Mouse (Mus musculus): ENCODE measurements at regions not wholly inside any gene's neighbourhood (a gene's known extent, or its start where the extent isn't known, plus 50 kb on each side); places are given as distances from the start of the nearest gene placed in this dataset.

DNA sequence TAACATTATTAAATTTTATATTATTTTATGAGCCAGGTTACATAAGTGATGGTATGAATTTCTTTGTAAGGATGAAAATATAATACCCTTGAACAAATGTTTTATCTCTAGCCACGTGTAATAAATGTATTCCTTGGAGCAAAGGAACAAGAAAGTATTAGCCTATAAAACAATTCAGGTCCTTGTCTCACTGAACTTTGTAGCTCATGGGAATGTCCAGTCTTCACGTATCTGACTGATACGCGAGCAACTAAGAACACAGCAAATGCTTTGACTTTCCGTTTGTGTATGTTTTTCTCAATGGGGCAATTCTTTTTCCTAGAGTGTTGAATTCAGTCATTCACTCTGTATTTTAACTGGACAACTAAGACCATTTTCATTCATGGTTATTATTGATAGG is 216.9 kb upstream of the Mettl25 start:
- DNase-seq, result no peak

DNA sequence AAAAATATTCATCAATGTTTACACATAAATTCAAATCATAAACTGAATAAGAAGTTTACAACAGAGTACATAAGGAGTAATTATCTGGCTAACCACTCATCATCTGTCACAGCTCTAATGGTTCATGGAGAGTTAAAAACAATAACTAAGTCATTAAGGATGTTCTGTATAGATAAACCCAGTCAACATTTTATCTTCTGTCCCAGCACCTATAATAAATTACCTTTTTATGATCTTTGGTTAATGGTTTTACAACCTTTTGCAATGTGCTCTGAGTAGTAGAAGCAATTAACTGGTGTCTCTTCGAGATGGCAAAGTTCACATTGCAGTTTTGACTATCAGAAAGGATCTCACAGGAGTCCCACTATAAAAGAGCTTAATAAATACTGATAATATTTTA is 197.3 kb upstream of the Mettl25 start:
- no peak for DNase-seq

DNA sequence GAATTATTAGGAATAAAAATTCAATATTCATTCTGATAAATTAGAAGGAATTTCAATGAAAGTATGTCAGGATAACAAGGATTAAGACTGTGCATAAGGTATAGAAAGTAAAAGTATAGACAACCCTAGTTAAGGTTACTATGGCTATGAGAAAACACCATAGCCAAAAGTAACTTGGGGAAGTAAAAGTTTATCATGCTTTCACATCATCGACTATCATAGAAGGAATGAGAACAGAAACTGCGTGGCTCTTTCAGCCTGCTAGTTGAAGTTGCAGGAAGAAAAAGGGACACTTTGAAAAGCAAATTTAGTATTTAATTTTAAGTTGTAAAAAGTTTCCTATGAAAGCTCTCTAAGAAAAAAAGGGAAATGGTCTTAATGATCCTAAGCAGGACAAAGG is 196.9 kb upstream of the Mettl25 start:
- DNase-seq, result no peak

DNA sequence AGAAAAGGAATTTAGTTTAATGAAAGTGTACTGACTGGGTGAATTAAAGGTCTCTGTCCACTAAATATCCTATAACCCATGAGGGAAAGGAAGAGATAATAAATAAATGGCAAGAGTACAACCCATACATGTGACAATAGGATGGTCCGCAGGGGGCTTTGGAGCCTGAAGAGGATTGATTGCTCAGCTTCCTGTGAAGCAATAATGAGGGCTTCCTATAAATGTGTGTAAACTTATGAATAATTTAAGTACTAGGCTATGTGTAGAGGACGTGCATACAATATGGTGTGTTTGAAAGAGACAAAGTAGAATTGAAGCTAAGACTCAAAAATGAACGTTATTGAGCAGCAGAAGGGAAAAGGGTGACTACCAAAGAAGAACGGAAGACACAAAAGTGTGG is 192.2 kb upstream of the Mettl25 start:
- DNase-seq, result no peak

DNA sequence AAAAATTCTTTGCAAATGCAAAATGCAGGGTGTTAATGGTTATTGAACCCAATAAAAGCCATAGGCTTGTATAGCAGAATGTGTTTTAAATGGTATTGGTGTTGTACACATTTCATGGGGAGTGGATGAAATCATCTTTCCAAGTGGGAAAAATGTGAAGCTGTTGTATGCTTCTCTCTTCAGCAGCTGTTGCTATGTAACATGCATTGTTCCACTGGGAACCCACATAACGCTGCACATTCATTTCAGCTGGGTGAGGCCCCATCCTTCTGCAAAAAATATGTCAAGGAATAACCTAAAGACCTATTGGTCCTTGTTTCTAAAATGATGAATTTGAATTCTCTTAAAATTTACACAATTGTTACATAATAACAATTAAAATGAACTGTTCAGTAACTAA is 183.5 kb upstream of the Mettl25 start:
- DNase-seq, result no peak

DNA sequence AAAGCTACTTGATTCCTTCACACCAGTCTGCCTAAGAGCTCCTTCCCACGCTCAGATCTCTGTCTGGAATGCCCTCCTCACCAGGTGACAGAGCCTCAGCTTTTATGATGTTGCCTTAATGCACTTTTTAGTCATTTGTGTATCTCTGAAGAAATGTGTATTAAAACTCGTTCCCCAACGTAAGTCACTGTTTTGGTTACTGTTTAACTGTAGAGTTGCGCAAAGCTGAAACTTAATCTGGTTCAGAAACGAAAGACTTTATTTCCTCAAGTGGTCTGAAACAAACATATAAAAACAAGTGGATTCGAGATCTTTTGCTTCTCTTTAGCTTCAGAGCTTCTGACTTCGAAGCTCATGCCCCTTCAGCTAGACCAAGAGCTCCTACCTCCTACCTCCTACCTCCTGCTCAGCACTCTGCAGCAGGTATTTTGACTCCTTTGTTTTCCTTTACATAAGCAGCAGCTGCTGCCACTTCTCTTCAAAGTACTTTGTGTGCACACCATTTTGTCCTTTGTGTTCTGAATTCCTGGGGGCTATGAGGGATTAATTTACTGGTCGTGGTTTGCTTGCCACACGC is 182.5 kb upstream of the Mettl25 start:
- DNase-seq, result peak in 1 of 2 experiments; percentile 21

DNA sequence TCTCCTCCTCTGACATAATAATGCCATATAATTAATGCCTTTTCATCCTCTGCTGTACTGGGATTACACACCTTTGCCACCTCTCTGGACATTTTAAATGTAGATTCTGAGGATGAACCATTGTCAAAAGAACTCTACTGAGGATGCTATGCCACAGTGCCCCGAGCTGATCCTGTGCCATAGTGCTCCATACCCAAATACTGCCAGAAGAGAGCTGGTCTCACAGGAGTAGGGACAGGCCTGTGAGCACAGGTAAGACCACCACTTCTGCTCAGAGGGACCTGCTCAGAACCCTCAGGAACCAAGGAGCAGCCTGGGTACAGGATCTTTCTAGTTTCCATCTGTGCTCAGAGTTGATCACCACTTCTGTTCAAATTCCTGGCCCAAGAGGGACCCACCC is 174.8 kb upstream of the Mettl25 start:
- no peak for DNase-seq

DNA sequence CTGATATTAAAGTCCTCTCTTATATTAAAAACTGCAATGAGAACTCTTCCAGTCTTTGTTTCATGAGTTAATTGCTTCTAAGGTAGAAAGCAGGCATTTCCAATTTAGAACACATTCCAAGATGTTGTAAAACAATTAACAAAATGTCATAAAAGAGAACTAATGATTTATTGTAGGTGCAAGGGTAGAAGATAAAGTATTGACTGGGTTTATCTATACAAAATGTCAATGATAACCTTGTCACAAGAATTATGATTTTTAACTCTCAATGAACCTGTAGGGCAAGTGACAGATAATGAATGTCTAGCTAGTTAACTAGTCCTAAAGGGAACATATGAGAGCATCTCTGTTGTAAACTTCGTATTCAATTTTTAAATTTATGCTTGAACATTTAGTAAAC is 174.3 kb upstream of the Mettl25 start:
- DNase-seq, result no peak

DNA sequence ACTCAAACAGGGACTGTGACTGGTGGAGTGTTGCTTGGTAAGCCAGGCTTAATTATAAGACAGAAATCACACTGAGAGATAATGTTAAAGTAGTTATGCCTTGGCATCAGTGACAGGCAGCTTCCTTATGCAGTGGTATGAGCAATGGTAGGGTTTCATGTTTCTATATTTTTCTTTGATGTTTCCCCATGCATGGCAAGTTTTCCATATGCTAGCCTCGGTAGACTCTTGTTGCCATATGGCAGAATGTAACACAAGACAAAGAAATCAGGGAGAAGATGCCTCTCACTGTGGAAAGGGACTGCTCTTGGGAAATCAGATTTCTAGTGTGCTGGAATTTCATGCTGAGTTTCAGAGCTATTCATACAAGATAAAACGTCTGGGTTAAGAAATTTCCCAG is 169.0 kb upstream of the Mettl25 start:
- DNase-seq, result no peak

DNA sequence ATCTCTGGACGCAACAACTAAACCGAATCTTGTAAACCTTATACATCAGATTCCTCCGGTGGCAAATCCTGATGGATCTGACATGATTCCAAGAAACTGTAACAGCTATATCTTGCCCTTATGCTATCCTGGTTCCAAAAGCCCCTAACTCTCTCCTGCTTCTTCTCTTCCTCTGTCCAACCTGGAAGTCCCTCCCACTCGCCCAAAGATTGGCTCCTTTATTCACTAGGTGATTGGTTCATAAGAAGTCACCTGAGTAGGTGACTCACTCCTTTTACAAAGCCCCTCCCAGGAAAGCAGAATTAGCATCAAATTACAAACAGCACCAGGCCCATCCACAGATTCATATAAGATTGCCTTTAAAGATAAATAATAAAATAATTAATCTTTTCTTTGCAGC is 166.2 kb upstream of the Mettl25 start:
- DNase-seq, result no peak

DNA sequence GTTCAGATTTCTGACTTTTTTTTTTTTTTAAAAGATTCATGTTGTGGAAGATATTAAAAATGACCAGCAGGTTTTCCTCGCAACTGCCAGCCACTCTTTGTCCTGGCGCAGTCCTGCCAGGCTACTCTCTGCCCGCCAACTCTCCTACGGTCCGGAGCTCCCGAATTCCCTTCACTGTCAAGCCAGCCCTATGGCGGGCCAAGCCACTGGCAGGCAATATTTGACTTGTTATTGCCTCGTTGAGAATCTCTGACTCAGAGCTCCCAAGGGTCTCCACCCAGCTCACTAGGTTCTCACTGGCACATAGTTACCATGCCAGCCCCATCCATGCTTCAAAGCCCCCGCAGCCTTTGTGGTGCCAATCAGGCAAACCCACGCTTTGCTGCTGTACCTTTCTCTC is 165.7 kb upstream of the Mettl25 start:
- DNase-seq, result no peak

DNA sequence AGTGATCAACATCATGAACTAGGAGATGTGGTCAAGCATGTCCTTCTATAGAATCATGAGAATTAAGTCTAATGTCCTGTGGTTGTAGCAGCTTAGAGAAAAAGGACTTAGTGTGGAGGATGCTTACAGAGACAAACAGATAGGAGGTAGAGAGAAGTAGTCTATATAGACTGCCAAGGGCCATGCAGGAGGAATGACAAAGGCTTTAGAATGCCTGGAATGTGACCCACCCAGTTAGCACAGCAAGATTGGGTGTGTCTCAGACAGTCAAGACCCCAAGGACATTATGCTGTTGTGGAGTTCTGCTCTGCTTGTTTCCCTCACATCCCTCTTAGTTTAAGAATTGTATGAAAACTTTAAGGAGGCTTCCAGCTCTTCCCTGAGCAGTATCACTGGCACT is 164.9 kb upstream of the Mettl25 start:
- no peak for DNase-seq

DNA sequence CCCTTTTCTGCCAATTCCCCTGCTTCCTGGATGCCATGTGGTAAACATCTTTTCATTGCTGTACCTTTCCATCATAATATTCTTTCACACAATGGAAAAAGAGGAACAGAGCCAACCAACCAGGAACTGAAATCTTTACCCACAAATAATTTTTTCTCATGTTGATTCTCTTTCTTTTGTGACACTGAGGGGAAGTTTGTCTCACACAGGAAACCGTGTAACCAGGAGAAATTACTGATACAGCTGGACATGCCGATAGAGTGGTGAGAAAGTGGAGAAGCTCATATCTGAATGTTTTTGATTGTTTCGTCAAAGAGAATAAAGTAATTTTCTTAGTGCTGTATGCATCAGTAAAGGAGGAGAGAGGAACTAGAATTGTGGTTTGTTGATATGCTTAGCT is 116.3 kb upstream of the Mettl25 start:
- no peak for DNase-seq

DNA sequence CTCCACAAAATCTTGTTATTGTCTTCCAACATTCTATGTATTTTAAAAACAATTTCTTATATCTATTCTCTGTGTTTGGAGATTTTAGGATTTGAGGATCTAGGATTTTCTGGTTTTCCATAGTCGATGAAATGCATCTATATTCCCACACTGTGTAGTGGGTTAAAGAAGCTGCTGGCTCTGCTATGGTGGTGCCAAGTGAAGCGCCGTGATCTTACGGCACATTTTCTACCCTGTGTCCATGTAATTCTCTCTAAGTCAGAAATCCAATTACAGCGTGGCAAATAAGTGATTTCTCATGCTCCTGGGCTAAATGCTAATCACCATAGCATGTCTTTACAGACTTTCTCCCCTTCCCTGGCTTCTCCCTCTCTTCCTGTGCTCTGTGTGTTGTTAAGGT is 92.1 kb upstream of the Mettl25 start:
- no peak for DNase-seq

DNA sequence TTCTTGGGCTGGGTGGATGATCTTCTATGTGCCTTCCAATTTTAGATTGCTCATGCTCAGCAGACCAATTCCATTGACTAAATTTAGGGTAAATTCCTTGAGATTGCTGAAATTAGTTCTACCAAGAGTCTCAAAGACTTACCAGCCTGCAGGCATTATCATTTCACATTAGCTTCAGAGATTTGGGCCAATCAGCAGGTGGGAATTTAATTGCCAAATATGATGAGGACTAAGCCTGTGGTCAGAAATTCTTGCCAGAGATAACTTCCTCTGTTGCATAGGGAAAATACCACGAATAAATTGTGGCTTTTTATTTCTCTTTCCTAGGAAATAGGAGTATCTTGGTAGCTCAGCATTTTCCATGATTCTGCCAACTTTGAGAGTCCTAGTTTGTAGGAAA is 91.6 kb upstream of the Mettl25 start:
- DNase-seq, result no peak

DNA sequence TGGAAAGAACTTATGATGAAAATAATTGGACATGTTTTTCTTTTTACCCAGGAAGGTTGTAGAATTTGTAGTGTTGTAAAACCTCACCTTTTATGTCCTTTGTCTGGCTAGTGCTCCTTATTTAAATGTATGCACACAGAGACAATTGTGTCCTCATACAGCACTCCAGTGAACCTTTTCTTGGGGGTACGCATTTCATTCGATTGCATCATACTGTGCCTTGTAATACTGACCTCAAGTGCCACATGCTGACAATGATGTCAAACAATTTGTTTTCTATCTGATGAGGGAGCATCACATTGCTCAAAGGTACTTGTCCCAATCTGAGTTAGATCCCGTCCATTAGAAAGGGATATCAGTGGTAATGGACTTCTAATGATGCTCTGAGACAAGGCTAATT is 86.4 kb upstream of the Mettl25 start:
- no peak for DNase-seq

DNA sequence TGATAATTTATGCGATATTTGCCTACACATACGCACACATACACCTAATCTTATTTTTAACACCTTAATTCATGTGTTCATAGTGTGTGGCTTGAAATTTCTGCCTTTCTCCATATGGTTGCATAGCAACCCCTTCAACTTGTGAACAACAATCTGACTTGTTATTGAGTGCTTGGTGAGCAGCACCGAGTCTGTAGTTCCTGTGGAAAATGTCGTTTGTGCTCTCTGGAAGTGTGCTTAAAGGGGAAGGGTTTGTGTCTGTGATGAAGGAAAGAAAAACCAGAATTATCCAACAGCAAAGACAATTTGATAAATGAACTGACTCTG is 85.7 kb upstream of the Mettl25 start:
- no peak for DNase-seq

DNA sequence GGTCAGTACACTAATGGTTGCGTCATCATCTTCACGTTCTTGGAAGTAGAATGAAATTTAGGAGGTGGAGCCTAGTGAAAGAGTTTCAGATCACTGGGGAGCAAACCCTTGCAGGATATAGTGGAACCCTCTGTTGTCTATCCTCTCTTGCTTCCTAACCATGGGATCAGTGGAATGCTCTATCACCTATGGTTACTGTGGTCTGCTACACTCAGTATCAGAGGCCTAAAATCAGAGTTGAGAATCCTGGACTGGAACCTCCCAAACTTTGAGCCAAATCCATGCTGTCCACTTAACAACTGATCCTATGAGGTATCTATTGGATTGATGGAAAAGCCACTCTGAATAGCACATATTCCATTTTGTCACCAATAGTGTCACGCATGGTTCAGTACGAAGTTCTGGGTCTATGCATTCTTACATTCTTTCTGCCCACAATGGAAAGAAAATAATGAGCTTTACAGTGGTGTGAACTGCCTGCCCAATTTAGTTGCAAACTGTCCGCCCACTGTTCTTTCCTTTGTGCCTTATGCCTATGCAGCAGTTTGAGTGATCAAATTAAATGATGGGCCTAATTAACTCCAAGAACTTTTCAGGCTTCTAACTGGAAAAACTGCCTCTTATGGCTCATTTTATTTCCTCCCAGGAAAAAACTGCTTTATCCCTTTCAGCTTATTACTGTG is 85.2 kb upstream of the Mettl25 start:
- no peak for DNase-seq

DNA sequence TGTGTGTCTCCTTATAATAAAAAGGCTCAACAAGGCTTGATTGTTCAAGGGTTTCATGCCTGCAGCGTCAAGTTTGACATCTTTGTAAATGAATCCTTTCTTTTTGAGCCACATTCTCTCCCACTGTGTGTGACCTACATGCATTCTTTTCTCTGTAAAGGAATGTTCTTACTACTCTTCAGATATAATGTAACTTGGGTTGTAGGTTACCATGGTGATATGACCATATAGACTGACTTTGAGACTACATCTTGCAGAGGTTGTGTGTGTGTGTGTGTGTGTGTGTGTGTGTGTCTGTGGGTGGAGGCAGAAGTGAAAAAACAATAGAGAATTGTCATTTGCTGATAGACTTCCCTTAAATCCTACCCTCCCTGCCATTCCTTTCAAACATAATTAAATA is 58.5 kb upstream of the Mettl25 start:
- DNase-seq, result no peak

DNA sequence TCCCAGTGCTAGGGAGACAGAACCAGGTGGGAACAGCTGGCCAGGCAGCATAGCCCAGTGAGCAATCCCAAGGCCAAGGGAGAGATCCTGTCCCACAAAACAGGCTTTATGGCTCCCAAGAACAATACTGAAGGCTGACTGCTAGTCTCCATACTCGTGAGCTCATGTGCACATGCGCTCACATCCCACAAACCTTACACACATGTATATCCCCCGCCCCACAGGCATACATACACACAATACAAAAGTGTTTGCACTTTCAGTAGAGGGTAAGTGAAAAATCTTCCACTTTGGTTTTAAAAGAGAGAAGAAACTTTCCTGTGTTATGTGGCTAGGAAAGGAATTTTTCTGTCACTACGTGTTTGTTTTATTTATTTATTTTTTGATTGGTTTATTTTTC is 58.0 kb upstream of the Mettl25 start:
- no peak for DNase-seq

All from lung, adult 18-20 months (tissue).